7 mouse cellular contexts compared by ENCODE assay signal in the genomic region with DNA sequence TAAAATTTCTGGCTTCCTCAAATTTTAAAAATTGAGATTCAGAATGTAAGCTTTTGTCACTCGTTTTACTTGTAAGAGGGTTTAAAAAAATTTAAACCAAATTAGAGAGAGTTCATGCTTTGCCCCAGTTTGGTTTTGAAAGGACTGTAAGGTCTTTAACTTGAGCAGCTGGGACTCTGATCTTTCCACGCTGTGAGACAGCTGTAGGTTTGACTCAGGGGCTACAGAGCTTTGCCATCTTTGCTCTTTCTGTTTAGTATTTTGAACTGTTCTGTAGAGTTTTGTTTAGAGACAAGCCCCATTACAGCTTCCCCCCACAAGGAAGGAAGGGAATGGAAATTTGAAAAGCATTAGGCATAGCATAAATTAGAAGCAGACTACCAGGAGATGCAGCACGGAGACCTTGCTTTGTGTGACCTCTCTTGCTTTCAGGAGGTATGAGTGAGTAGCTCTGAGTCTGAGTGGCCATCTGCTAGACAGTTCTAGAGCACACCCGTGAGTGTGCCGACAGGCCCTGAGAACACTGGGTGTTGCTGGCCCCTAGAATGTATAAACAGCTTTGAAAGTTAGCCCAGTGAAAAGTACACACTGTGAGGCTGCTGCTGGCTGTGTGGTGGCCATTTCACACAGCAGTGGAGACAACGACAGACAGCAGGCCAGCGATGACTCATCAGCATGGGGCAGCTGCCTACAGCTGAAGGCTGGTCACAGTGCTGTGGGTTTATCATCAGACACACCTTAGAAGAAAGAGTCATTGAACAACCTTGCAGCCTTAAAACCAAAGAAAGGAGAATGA. TPM values are rescaled to one million over a fixed set of nuclear protein-coding genes. Genes with fewer than 3 reads are reported as not detected.
DNase-seq lines count a peak whose midpoint lies in the region; ATAC-seq lines count a peak whose summit lies in the region.

No protein-coding gene starts in this region.

- H3K4me1 ChIP-seq in erythroblast, embryonic 14.5 days (ENCODE audit: control insufficient read depth), result peaks cover 27% of the 10 kb centered on the region
- H3K4me1 ChIP-seq in hindbrain, embryonic 14.5 days (replicated peaks; ENCODE audit: control insufficient read depth, insufficient read depth, low read length), result no peaks in the 10 kb centered on the region

- H3K36me3 ChIP-seq in erythroblast, embryonic 14.5 days (ENCODE audit: control insufficient read depth), result peaks cover 48% of the 10 kb centered on the region
- H3K36me3 ChIP-seq in hindbrain, embryonic 14.5 days (replicated peaks; ENCODE audit: control insufficient read depth, insufficient read depth), result peaks cover 20% of the 10 kb centered on the region

- 0 out of 2 replicates have a peak, but pooled peaks have one; percentile 34 for ATAC-seq in monocyte, adult 5-6 weeks (replicated peaks; ENCODE audit: insufficient number of reproducible peaks, low FRiP score, low TSS enrichment, poor library complexity, severe bottlenecking)
- ATAC-seq in hindbrain, embryonic 14.5 days (ENCODE audit: low FRiP score), result no peak

- H3K4me2 ChIP-seq in hindbrain, embryonic 14.5 days (replicated peaks), result no peak overlapping the region

- no peaks in the 10 kb centered on the region for H3K27me3 ChIP-seq in erythroblast, embryonic 14.5 days (ENCODE audit: control insufficient read depth)
- no peaks in the 10 kb centered on the region for H3K27me3 ChIP-seq in hindbrain, embryonic 14.5 days (ENCODE audit: control insufficient read depth, insufficient read depth, low read length)

- peak overlapping the region; percentile 26 for H3K4me3 ChIP-seq in erythroblast, embryonic 14.5 days (replicated peaks)
- H3K4me3 ChIP-seq in hindbrain, embryonic 14.5 days (replicated peaks; ENCODE audit: low read length), result no peak overlapping the region

- no peak overlapping the region for H3K27ac ChIP-seq in hindbrain, embryonic 14.5 days

- H3K9me3 ChIP-seq in erythroblast, embryonic 14.5 days (ENCODE audit: control insufficient read depth, low read length), result no peaks in the 10 kb centered on the region
- no peaks in the 10 kb centered on the region for H3K9me3 ChIP-seq in hindbrain, embryonic 14.5 days (ENCODE audit: control insufficient read depth, low read length)

- 75% methylated on average over 7 of the region's 7 CpGs for WGBS in hindbrain, embryonic 14.5 days

- peak; percentile 35 for DNase-seq in layer of hippocampus, adult 9-11 months
- DNase-seq in layer of hippocampus, postnatal 10 days (ENCODE audit: low spot score in 2 of 2), result no peak
- peak; percentile 51 for DNase-seq in adipocyte (ENCODE audit: low spot score)
- DNase-seq in left cerebral cortex, postnatal 25 days (ENCODE audit: low spot score in 2 of 2), result peak; percentile 47 to 79
- DNase-seq in hindbrain, embryonic 14.5 days (ENCODE audit: low spot score), result no peak

- intact Hi-C loops in left cerebral cortex, postnatal 25 days (cut with DNase I), result no loop called here

- H3K9ac ChIP-seq in hindbrain, embryonic 14.5 days, result no peak overlapping the region

RNA-seq across cellular contexts. Expression of gene Rab3gap2, which starts 25.7 kb away (rescaled TPM):
- total RNA-seq in layer of hippocampus, postnatal 10 days (2021), result 10 to 100 TPM; 54.6 to 58.5 TPM
- polyA plus RNA-seq in erythroblast, embryonic 14.5 days (2012), result 0.51 and 0.87 TPM in 2 replicates
- total RNA-seq in left cerebral cortex, postnatal 25 days (2021), result 10 to 100 TPM; 71.6 to 74.2 TPM
- total RNA-seq in monocyte, adult 5-6 weeks (2017), result 36.1 to 43.1 TPM (median 36.5 TPM) in 3 replicates
- 26.8 and 28.8 TPM in 2 replicates for polyA plus RNA-seq in hindbrain, embryonic 14.5 days (2014; fragmentation: Nextera tagmentation; extraction: Ambion mirVana)

Comparison
In these comparisons a context has a peak if more than half of its experiments do, and no peak if none do; other contexts are left out.
1. DNase-seq: peak in layer of hippocampus, adult 9-11 months (single experiment), adipocyte (single experiment) and left cerebral cortex, postnatal 25 days (2 of 2); none in layer of hippocampus, postnatal 10 days (0 of 2) and hindbrain, embryonic 14.5 days (single experiment).